Mouse (Mus musculus) embryonic facial prominence, embryonic 12.5 days (tissue): ENCODE measurements around the gene Kif17. TPM values are rescaled to one million over a fixed set of nuclear protein-coding genes. Genes with fewer than 3 reads are reported as not detected.
A peak's percentile ranks its signal among the peaks of the same experiment; 100 is the strongest.

Experiments
- ATAC-seq: fragments of 200-750 bp; cut with Nextera tagmentation; 2 replicates; pipeline ENCODE4 v1.8.0; 2017; ENCODE audit not compliant: insufficient number of reproducible peaks, insufficient read depth, low FRiP score, low TSS enrichment
- H3K27ac ChIP-seq: fragments of 300-500 bp; sonication (generic); 2 replicates; pipeline ENCODE4 v1.5.1; 2016; ENCODE audit warnings: mild to moderate bottlenecking
- H3K27me3 ChIP-seq: fragments of 300-500 bp; sonication (generic); 2 replicates; pipeline ENCODE4 v1.6.1; 2016; ENCODE audit warnings: mild to moderate bottlenecking, moderate library complexity
- H3K36me3 ChIP-seq: fragments of 300-500 bp; sonication (generic); 2 replicates; pipeline ENCODE4 v1.6.1; 2016; ENCODE audit warnings: mild to moderate bottlenecking
- H3K4me1 ChIP-seq: fragments of 300-500 bp; sonication (generic); 2 replicates; pipeline ENCODE4 v1.6.1; 2016
- H3K4me2 ChIP-seq: fragments of 300-500 bp; sonication (generic); replicated peaks from 2 replicates; pipeline ENCODE4 v1.6.1; 2016; ENCODE audit warnings: mild to moderate bottlenecking, moderate library complexity
- H3K4me3 ChIP-seq: fragments of 300-500 bp; sonication (generic); 2 replicates; pipeline ENCODE4 v1.5.1; 2016; ENCODE audit warnings: mild to moderate bottlenecking
- H3K9ac ChIP-seq: fragments of 300-500 bp; sonication (generic); 2 replicates; pipeline ENCODE4 v1.6.1; 2016; ENCODE audit warnings: mild to moderate bottlenecking, moderate library complexity
- H3K9me3 ChIP-seq: fragments of 300-500 bp; sonication (generic); 2 replicates; pipeline ENCODE4 v1.6.1; 2016; ENCODE audit warnings: mild to moderate bottlenecking, moderate library complexity
- whole genome bisulfite sequencing: fragments of 180-500 bp; shearing (Covaris S2); methylation state at CpG from one replicate; pipeline ENCODE4 v1.1.7; 2016; 5-methylcytosine and 5-hydroxymethylcytosine counted together
- polyA plus RNA-seq: library from polyadenylated mRNA; unstranded; fragments of >200 nt; fragmentation: Nextera tagmentation; extraction: Ambion mirVana; gene quantifications from 2 replicates; pipeline ENCODE4 v1.2.1, GENCODE M21; 2016

The Kif17 gene
- polyA plus RNA-seq, 1 experiment from 2014 or later = 1.3 TPM

DNA sequence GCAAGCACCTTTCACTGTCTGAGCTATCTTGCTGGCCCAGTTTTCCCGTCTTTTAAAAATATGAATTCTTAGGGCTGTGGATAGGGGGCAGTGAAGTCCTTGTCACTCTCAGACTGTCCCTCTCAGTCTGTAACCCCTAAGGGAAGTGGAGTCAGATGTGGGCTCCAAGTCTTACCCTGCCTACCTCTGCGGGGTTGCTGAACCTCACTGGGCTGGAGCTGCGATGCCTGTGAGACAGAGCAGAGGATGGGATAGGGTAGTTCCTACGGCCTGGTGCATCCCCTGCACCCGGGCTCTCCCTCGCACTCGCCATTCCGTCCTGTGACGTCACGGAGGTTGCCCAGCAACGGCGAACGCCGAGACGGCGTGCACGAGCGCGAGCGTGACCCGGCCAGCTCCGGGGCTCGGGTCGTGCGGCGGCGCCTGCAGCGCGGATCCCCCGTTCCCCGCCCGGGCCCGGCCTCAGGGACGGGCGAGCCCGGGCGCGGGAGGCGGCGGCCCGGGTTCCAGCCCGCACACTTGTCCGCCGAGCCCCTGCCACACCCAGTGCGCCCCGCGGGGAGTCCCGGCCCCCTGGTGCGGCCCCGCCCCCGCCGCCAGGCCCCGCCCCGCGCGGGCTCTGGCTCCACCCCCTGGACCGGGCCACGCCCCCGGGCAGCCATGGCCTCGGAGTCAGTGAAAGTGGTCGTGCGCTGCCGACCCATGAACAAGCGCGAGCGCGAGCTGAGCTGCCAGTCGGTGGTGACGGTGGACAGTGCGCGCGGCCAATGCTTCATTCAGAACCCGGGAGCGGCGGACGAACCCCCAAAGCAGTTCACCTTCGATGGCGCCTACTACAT is 11.8 kb downstream of the Kif17 start:
- Histone ChIP-seq H3K27me3 (peaks cover 8% of the 10 kb centered on the region; the same call in 1 of the 2 replicates), H3K27ac (no peak overlapping the region)
- ATAC-seq = peak; percentile 81

DNA sequence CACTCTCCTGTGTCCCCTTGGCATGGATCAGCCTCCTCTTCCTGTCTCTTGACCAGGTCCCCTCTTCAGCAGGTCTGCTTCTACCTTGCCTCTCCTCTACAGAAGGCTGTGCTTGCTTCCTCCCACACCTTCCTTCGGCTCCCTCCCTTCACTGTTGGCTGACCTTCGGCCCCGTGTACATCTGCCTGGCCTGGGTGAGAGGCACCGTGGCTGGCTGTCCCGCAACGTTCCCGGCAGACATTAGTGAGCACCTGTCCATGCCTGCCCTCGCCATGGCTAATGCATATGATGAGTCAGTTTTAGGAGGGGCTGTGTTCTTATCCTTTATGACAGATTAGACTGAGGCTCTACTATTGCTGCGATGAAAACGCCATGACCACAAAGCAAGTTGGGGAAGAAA is 17.6 kb downstream of the Kif17 start:
- H3K9me3 ChIP-seq = no peaks in the 10 kb centered on the region
- 84% methylated on average over 10 of the region's 10 CpGs for WGBS
- no peak overlapping the region for H3K4me2 ChIP-seq
- H3K4me1 ChIP-seq = no peaks in the 10 kb centered on the region
- no peak overlapping the region for H3K9ac ChIP-seq
- no peak for ATAC-seq
- peaks cover 8% of the 10 kb centered on the region; the same call in 1 of the 2 replicates for H3K27me3 ChIP-seq
- H3K4me3 ChIP-seq = no peak overlapping the region
- no peaks in the 10 kb centered on the region for H3K36me3 ChIP-seq
- H3K27ac ChIP-seq = no peak overlapping the region

More for the DNA sequence above, 11.8 kb downstream of the Kif17 start:
- Histone ChIP-seq H3K4me1 (no peaks in the 10 kb centered on the region), H3K36me3 (no peaks in the 10 kb centered on the region), H3K9ac (peak overlapping the region; percentile 42), H3K4me3 (peak overlapping the region; percentile 75), H3K9me3 (no peaks in the 10 kb centered on the region), H3K4me2 (peak overlapping the region; percentile 78)
- 1% methylated on average over 78 of the region's 78 CpGs for WGBS

DNA sequence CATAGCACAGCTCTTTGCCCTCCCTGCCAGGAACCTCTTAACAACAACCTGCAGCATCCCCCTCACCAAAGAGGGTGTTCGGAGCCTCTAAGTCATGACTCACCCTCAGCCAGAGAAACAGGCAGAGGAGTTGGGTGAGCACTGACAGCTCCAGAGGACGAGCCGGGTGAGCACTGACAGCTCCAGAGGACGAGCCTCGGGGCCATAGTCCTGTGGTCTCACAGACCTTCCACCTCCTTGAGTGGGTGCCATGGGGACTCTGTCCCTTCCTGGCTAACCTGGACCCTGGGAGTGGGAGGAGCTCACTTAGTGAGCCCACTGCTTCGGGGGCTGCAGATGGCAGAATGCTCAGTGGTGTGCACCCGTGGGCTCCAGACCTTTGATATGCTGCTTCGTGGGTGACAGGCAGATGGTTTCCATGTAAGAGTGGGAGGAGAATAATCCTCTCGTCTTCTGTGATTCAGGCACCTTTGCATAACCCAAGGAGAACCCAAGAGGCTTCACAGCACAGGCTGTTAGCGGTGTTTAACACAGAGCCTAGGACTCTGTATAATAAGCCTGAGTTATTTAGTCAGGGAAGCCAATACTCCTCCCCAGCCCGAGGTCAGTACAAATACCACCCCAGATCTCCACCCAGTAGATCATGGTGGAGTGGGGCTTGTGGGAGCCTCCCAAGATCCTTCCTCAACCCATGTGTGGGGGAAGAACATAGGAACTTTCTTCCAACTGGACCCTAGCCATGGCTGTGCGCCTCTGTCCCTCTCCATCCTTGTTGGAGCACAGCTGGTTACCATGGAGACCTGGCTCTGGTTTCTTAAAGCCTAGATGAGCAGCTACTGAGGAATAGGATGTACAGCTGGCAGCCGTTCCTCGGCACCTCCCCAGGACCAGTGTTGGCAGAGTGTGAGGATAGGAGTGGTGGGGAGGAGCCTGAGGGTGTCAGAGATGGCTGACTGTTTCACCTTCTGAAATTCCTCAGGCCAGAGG is 22.1 kb downstream of the Kif17 start:
- Histone ChIP-seq H3K4me3 (no peak overlapping the region), H3K9me3 (no peaks in the 10 kb centered on the region), H3K9ac (no peak overlapping the region), H3K4me1 (no peaks in the 10 kb centered on the region), H3K36me3 (no peaks in the 10 kb centered on the region), H3K27me3 (no peaks in the 10 kb centered on the region), H3K27ac (no peak overlapping the region), H3K4me2 (no peak overlapping the region)
- WGBS = 69% methylated on average over 14 of the region's 14 CpGs
- no peak for ATAC-seq

DNA sequence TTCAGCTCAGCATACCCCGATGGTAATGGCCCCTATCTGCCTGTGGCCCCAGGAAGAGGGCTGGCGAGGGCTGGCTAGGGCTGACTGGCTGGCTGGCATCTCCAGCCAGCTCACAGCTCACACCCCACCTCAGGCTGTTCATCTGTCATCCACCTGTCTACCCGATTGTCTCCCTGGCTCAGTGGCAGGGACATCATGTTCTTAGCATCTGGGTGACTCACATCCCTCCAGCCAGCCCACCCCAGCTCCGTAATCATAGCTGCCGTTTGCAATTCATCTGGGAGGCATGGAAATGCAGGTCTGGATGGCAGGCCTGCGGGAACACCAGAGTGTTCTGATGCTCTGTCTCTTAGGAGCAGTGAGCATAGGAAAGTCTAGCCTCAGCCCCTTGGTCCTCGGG is 28.1 kb downstream of the Kif17 start:
- Histone ChIP-seq H3K27me3 (no peaks in the 10 kb centered on the region), H3K4me1 (no peaks in the 10 kb centered on the region), H3K4me3 (no peak overlapping the region), H3K27ac (no peak overlapping the region), H3K4me2 (no peak overlapping the region), H3K9ac (no peak overlapping the region), H3K36me3 (no peaks in the 10 kb centered on the region), H3K9me3 (no peaks in the 10 kb centered on the region)
- WGBS = 76% methylated on average over 7 of the region's 7 CpGs
- no peak for ATAC-seq

GRCm38 (mm10) chr4:138282834-138283233 is 32.6 kb downstream of the Kif17 start:
- no peak for ATAC-seq
- WGBS = 30% methylated on average over 4 of the region's 4 CpGs

GRCm38 (mm10) chr4:138286411-138286810 is 36.2 kb downstream of the Kif17 start:
- Histone ChIP-seq H3K4me1 (no peaks in the 10 kb centered on the region), H3K4me2 (no peak overlapping the region), H3K4me3 (no peak overlapping the region), H3K9me3 (no peaks in the 10 kb centered on the region), H3K9ac (no peak overlapping the region), H3K27me3 (no peaks in the 10 kb centered on the region), H3K27ac (no peak overlapping the region), H3K36me3 (no peaks in the 10 kb centered on the region)
- 86% methylated on average over 12 of the region's 12 CpGs for WGBS
- ATAC-seq = no peak

More at GRCm38 (mm10) chr4:138282834-138283233, 32.6 kb downstream of the Kif17 start:
- H3K4me1 ChIP-seq = no peaks in the 10 kb centered on the region
- H3K36me3 ChIP-seq = no peaks in the 10 kb centered on the region
- H3K4me3 ChIP-seq = no peak overlapping the region
- no peaks in the 10 kb centered on the region for H3K9me3 ChIP-seq
- H3K4me2 ChIP-seq = no peak overlapping the region
- H3K27ac ChIP-seq = no peak overlapping the region
- no peak overlapping the region for H3K9ac ChIP-seq
- no peaks in the 10 kb centered on the region for H3K27me3 ChIP-seq

- Histone ChIP-seq H3K4me3 (no peak overlapping the region), H3K27me3 (no peaks in the 10 kb centered on the region), H3K4me1 (no peaks in the 10 kb centered on the region), H3K36me3 (no peaks in the 10 kb centered on the region), H3K4me2 (no peak overlapping the region), H3K9ac (no peak overlapping the region), H3K9me3 (no peaks in the 10 kb centered on the region), H3K27ac (no peak overlapping the region)
- no peak for ATAC-seq
- 83% methylated on average over 7 of the region's 7 CpGs for WGBS
Measured at GRCm38 (mm10) chr4:138288691-138289090, 38.5 kb downstream of the Kif17 start.

DNA sequence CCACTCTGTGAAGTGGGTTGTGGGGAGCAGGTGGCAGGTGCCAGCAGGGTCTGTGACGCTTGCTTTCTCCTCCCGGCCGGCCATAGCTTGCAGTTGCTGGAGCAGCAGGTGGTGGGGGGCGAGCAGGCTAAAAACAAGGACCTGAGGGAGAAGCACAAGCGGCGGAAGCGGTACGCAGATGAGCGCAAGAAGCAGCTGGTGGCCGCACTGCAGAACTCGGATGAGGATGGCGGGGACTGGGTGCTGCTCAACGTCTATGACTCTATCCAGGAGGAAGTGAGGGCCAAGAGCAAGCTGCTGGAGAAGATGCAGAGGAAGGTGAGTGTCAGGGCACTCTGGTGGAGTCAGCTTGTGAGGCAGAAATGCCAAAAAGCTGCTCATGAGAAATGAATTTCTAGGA is 41.8 kb downstream of the Kif17 start:
- Histone ChIP-seq H3K4me3 (no peak overlapping the region), H3K9ac (no peak overlapping the region), H3K36me3 (no peaks in the 10 kb centered on the region), H3K27ac (no peak overlapping the region), H3K9me3 (no peaks in the 10 kb centered on the region), H3K27me3 (no peaks in the 10 kb centered on the region), H3K4me1 (no peaks in the 10 kb centered on the region), H3K4me2 (no peak overlapping the region)
- no peak for ATAC-seq
- WGBS = 88% methylated on average over 13 of the region's 13 CpGs

GRCm38 (mm10) chr4:138293261-138293948 is 43.2 kb downstream of the Kif17 start:
- WGBS = 80% methylated on average over 18 of the region's 18 CpGs
- ATAC-seq = no peak
- no peak overlapping the region for H3K4me3 ChIP-seq
- no peaks in the 10 kb centered on the region for H3K27me3 ChIP-seq
- H3K9me3 ChIP-seq = no peaks in the 10 kb centered on the region
- no peaks in the 10 kb centered on the region for H3K4me1 ChIP-seq
- H3K4me2 ChIP-seq = no peak overlapping the region
- no peak overlapping the region for H3K27ac ChIP-seq
- H3K9ac ChIP-seq = no peak overlapping the region
- no peaks in the 10 kb centered on the region for H3K36me3 ChIP-seq

DNA sequence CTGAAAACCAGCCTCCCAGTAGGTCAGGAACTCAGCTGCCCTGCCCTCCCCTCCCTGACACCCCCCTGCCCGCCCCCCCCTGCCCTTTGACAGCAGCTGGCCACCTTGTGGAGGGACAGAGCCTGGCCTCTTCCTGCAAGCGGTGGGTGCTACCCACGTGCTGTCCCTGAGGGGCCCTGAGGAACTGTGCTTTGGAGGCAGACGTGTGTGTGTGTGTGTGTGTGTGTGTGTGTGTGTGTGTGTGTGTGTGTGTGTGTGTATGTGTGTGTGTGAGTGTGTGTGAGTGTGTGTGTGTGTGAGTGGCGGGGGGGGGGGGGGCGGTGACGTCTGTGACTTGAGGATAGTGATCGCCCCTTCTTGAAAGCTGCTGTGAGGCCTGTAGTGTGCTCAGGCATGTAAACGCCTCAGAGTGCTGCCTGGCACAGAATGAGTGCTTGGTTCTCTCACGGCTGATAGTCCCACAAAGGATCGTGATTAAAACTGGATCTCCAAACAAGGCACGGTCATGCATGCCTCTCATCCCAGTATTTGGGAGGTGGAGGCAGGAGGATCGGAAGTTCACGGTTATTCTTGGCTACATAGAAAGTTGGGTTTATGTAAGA is 43.8 kb downstream of the Kif17 start:
- WGBS = 80% methylated on average over 11 of the region's 14 CpGs
- Histone ChIP-seq H3K36me3 (no peaks in the 10 kb centered on the region), H3K4me1 (no peaks in the 10 kb centered on the region), H3K9me3 (no peaks in the 10 kb centered on the region), H3K4me2 (no peak overlapping the region), H3K27ac (no peak overlapping the region), H3K4me3 (no peak overlapping the region), H3K27me3 (no peaks in the 10 kb centered on the region), H3K9ac (no peak overlapping the region)
- ATAC-seq = peak; percentile 15; the same call in 1 of the 2 replicates

GRCm38 (mm10) chr4:138301271-138301780 is 51.1 kb downstream of the Kif17 start:
- H3K27ac ChIP-seq = no peak overlapping the region
- H3K9ac ChIP-seq = no peak overlapping the region
- H3K9me3 ChIP-seq = no peaks in the 10 kb centered on the region
- ATAC-seq = no peak
- 87% methylated on average over 10 of the region's 10 CpGs for WGBS
- no peaks in the 10 kb centered on the region for H3K27me3 ChIP-seq
- peaks cover 14% of the 10 kb centered on the region for H3K4me1 ChIP-seq
- no peak overlapping the region for H3K4me3 ChIP-seq
- H3K36me3 ChIP-seq = no peaks in the 10 kb centered on the region; the same call in 1 of the 2 replicates
- H3K4me2 ChIP-seq = no peak overlapping the region
